Mouse (Mus musculus) hindbrain, postnatal 0 days (tissue): ENCODE measurements at regions not wholly inside any gene's neighbourhood (a gene's known extent, or its start where the extent isn't known, plus 50 kb on each side); places are given as distances from the start of the nearest gene placed in this dataset.

Experiments
- ATAC-seq: fragments of 200-750 bp; cut with Nextera tagmentation; 2 replicates; pipeline ENCODE4 v1.8.0; 2017; ENCODE audit warnings: mild to moderate bottlenecking, moderate TSS enrichment, moderate library complexity
- DNase-seq: peaks from one replicate; pipeline ENCODE4 v3.0.0-alpha.2; 2015; ENCODE audit warnings: low spot score
- H3K27ac ChIP-seq: fragments of 300-500 bp; sonication (generic); 2 replicates; pipeline ENCODE4 v1.5.1; 2014; ENCODE audit warnings: mild to moderate bottlenecking
- H3K27me3 ChIP-seq: fragments of 300-500 bp; sonication (generic); 2 replicates; pipeline ENCODE4 v1.6.1; 2014; ENCODE audit warnings: low read length, mixed read lengths; ENCODE audit not compliant: insufficient read depth
- H3K36me3 ChIP-seq: fragments of 300-500 bp; sonication (generic); 2 replicates; pipeline ENCODE4 v1.6.1; 2014; ENCODE audit warnings: low read length, mixed read lengths; ENCODE audit not compliant: insufficient read depth
- H3K4me1 ChIP-seq: fragments of 300-500 bp; sonication (generic); 2 replicates; pipeline ENCODE4 v1.6.1; 2014; ENCODE audit warnings: antibody characterized with exemption, low read length, mixed read lengths; ENCODE audit not compliant: insufficient read depth
- H3K4me2 ChIP-seq: fragments of 300-500 bp; sonication (generic); 2 replicates; pipeline ENCODE4 v1.6.1; 2014; ENCODE audit warnings: low read depth, mild to moderate bottlenecking, low read length, moderate library complexity, mixed read lengths
- H3K4me3 ChIP-seq: fragments of 300-500 bp; sonication (generic); 2 replicates; pipeline ENCODE4 v1.5.1; 2014; ENCODE audit warnings: low read length
- H3K9ac ChIP-seq: fragments of 300-500 bp; sonication (generic); replicated peaks from 2 replicates; pipeline ENCODE4 v1.6.1; 2014; ENCODE audit warnings: mild to moderate bottlenecking, low read length, moderate library complexity, mixed read lengths
- H3K9me3 ChIP-seq: fragments of 300-500 bp; sonication (generic); 2 replicates; pipeline ENCODE4 v1.6.1; 2016; ENCODE audit warnings: low read length, mixed read lengths
- CTCF ChIP-seq: IDR thresholded peaks from 2 replicates; pipeline ENCODE4 v1.5.1; 2016; ENCODE audit warnings: antibody characterized with exemption, control low read depth, low read depth
- WGBS: fragments of 180-500 bp; shearing (Covaris S2); extraction: QIAGEN DNeasy Blood & Tissue Kit; methylation state at CpG from one replicate; pipeline ENCODE4 v1.1.7; 2014; 5-methylcytosine and 5-hydroxymethylcytosine counted together

DNA sequence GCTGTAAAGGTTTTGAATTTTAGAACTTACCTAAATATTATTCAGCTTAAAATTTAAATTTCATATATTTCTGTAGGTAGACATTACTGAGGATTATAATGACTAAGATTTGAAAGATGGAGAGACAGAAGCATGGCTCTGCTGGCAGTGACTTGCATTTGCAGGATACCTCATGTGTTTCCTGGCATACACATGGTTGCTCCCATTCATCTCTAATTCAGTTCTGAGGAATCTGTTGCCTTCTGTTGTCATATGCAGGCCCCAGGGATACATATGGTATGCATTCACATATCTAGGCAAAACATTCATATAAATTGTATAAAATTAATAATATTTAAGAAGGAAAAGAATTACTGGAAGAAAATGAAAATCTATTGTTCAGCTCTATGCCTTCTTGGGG lies 2321.4 kb downstream of the Pcdh9 start:
- Histone ChIP-seq H3K9me3 (no peaks in the 10 kb centered on the region), H3K27ac (no peak overlapping the region), H3K4me1 (no peaks in the 10 kb centered on the region), H3K4me3 (no peak overlapping the region), H3K9ac (no peak overlapping the region), H3K27me3 (no peaks in the 10 kb centered on the region), H3K36me3 (no peaks in the 10 kb centered on the region), H3K4me2 (no peak overlapping the region)
- no peak for ATAC-seq
- no peak for TF ChIP-seq CTCF
- no peak for DNase-seq

DNA sequence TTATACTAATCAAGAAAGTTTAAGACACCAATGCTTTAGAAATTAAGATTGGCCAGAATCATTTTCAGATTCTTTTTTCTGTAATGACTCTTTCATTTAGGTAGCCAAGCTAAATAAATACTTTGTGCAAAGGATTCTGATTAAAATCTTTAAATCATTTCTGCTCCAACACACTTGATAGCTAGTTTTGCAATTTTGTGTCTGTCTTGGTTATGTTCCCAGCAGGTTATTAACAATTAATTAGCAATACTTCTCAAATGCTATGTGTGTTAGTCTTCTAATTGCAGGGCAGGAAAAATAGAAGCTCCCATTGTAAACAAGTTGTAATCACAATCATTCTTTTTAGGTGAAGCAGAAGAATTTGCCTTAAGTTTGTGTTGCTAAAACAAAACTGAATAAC lies 2351.3 kb downstream of the Pcdh9 start:
- H3K4me3 ChIP-seq, result no peak overlapping the region
- DNase-seq (no peak), ATAC-seq (no peak)
- H3K36me3 ChIP-seq, result no peaks in the 10 kb centered on the region
- H3K4me2 ChIP-seq, result no peak overlapping the region
- no peaks in the 10 kb centered on the region for H3K27me3 ChIP-seq
- H3K27ac ChIP-seq, result no peak overlapping the region
- H3K9ac ChIP-seq, result no peak overlapping the region
- H3K4me1 ChIP-seq, result no peaks in the 10 kb centered on the region
- no peak for TF ChIP-seq CTCF
- no peaks in the 10 kb centered on the region for H3K9me3 ChIP-seq

DNA sequence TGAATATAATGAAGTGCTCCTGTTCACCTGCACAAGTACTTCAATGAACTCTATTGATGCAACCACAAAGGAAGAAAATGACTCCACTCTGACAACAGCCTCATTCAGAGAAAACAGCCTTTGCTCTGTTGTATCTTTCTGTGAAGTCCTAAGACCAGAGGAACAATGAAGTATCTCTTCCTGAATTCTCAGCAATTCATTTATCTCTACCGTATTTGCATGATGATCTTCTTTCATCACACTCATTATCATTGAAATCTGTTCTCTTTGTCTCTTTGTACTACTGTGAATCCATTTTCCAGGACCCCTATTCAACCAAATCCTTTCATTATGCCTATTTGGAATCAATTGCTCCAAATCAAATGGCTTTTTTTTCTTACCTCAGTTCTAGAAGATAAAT lies 2355.5 kb downstream of the Pcdh9 start:
- no peak for ATAC-seq
- Histone ChIP-seq H3K4me3 (no peak overlapping the region), H3K4me1 (no peaks in the 10 kb centered on the region), H3K4me2 (no peak overlapping the region), H3K9ac (no peak overlapping the region), H3K27me3 (no peaks in the 10 kb centered on the region), H3K27ac (no peak overlapping the region), H3K9me3 (no peaks in the 10 kb centered on the region), H3K36me3 (no peaks in the 10 kb centered on the region)
- DNase-seq, result no peak
- WGBS, result 28% methylated on average over 1 of the region's 1 CpGs
- no peak for TF ChIP-seq CTCF

DNA sequence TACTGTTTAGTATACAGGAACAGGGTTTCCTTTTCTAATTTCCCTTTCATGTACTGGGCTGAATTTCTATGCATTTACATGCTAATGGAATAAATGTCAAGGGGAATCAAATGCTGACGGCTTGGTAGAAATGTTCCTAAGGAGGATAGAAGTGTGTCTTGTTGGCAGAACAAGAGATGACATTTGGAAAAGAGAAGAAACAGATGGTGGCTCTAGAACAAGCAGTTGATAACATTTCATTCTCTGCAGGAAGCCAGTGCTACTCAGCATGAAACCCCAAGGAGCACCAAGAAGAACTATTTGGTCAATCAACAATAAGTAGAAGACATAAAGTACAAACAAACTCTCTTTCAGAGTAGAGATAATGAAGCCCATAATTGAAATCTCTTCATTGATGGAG lies 2392.0 kb downstream of the Pcdh9 start:
- Histone ChIP-seq H3K4me2 (no peak overlapping the region), H3K4me1 (no peaks in the 10 kb centered on the region), H3K27me3 (no peaks in the 10 kb centered on the region), H3K27ac (no peak overlapping the region), H3K36me3 (no peaks in the 10 kb centered on the region), H3K9me3 (no peaks in the 10 kb centered on the region), H3K4me3 (no peak overlapping the region), H3K9ac (no peak overlapping the region)
- DNase-seq, result no peak
- TF ChIP-seq CTCF, result no peak
- ATAC-seq, result no peak
- WGBS, result 27% methylated on average over 1 of the region's 1 CpGs

DNA sequence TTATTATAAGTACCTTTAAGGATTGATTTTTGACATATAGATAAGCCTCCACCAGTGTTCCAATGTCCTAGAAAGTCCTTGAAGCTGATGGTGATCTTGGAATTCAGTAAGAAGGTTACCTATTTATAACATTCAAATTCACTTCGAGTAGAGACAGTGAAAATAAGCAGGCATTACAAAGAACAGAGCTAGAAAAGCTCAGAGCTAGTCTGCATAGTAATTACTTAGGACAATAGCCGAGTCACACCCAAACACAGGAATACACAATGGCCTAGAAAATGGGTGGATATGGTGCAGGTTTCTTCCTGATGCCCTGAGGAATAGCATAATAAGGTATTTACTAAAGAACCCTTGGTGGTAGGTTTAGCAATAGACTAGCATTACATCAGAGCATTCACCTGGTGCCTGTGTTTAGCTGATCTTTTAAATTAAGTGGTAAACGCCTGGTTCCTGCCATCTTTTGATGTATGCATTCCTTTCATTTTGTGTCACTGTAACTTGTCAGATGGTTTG lies 2412.1 kb downstream of the Pcdh9 start:
- WGBS, result 61% methylated on average over 3 of the region's 3 CpGs
- Histone ChIP-seq H3K27me3 (no peaks in the 10 kb centered on the region), H3K4me2 (no peak overlapping the region), H3K27ac (no peak overlapping the region), H3K9me3 (no peaks in the 10 kb centered on the region), H3K4me3 (no peak overlapping the region), H3K9ac (no peak overlapping the region), H3K36me3 (no peaks in the 10 kb centered on the region), H3K4me1 (no peaks in the 10 kb centered on the region)
- ATAC-seq (no peak), DNase-seq (no peak)
- TF ChIP-seq CTCF, result no peak

DNA sequence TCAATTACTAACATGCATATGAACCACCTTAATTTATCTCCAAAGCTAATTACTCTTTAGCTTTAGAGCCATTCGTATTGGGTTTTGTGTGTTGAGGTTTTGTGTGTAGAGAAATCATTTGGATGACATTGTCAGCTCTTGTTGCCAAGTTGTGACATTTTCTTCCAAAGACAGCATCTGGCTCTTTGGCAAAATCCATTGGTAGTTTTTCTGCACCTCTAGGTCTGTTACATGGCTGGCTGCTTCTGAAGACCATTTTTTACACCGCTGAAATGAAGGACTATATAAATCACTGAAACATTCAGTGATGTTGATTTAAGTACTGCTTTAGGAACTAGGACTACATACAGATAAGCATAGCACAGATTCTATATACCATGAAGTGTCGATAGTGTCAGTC lies 2426.6 kb downstream of the Pcdh9 start:
- Histone ChIP-seq H3K36me3 (no peaks in the 10 kb centered on the region), H3K9ac (no peak overlapping the region), H3K4me2 (no peak overlapping the region), H3K4me1 (no peaks in the 10 kb centered on the region), H3K27me3 (no peaks in the 10 kb centered on the region), H3K27ac (no peak overlapping the region), H3K4me3 (no peak overlapping the region), H3K9me3 (no peaks in the 10 kb centered on the region)
- WGBS, result 64% methylated on average over 3 of the region's 3 CpGs
- ATAC-seq (no peak), DNase-seq (peak; percentile 66)
- TF ChIP-seq CTCF, result no peak

DNA sequence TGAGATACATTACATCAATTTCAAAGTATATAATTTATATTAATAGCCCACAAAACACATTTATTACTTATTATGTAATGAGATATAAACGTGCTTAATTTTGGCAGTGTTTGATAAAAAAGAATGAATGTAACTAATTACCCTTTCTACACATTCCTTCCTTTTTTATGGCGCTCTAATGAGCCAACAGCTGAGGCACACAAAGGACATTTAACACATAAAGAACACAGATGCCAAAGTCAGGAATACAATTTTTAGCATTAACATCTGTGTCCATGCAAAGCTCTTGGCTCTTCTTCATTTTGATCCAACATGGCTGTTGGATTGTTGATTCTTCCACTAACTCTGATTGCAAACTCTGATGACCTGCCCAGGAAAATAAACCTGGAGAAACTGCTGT lies 2427.8 kb downstream of the Pcdh9 start:
- H3K4me1 ChIP-seq, result no peaks in the 10 kb centered on the region
- no peaks in the 10 kb centered on the region for H3K36me3 ChIP-seq
- H3K4me3 ChIP-seq, result no peak overlapping the region
- ATAC-seq (no peak), DNase-seq (no peak)
- H3K4me2 ChIP-seq, result no peak overlapping the region
- WGBS, result 65% methylated on average over 2 of the region's 2 CpGs
- H3K27me3 ChIP-seq, result no peaks in the 10 kb centered on the region
- H3K9ac ChIP-seq, result no peak overlapping the region
- TF ChIP-seq CTCF, result no peak
- H3K9me3 ChIP-seq, result no peaks in the 10 kb centered on the region
- H3K27ac ChIP-seq, result no peak overlapping the region
